Mouse (Mus musculus) lung, embryonic 14.5 days (tissue): ENCODE results near the gene Tex14. TPM values are rescaled to one million over a fixed set of nuclear protein-coding genes. Genes with fewer than 3 reads are reported as not detected.
"Not testable (repeated sequence)": the region's sequence is repeated elsewhere in the genome, so short reads cannot be mapped to it uniquely, and the experiment has no call there.

Source experiments
- ATAC-seq: fragments of 200-750 bp; cut with Nextera tagmentation; 2 replicates; pipeline ENCODE4 v1.8.0; 2017; ENCODE audit warnings: mild to moderate bottlenecking, moderate TSS enrichment, moderate library complexity; ENCODE audit not compliant: insufficient read depth
- DNase-seq: peaks from one replicate; pipeline ENCODE4 v3.0.0-alpha.2; 2015
- H3K27ac ChIP-seq: fragments of 300-500 bp; sonication (generic); 2 replicates; pipeline ENCODE4 v1.5.1; 2014; ENCODE audit warnings: low read depth, mild to moderate bottlenecking, moderate library complexity
- H3K27me3 ChIP-seq: fragments of 300-500 bp; sonication (generic); 2 replicates; pipeline ENCODE4 v1.6.1; 2014; ENCODE audit warnings: low read length, control low read depth; ENCODE audit not compliant: insufficient read depth
- H3K36me3 ChIP-seq: fragments of 300-500 bp; sonication (generic); 2 replicates; pipeline ENCODE4 v1.6.1; 2014; ENCODE audit warnings: control low read depth; ENCODE audit not compliant: insufficient read depth
- H3K4me1 ChIP-seq: fragments of 300-500 bp; sonication (generic); 2 replicates; pipeline ENCODE4 v1.6.1; 2014; ENCODE audit warnings: antibody characterized with exemption, control low read depth; ENCODE audit not compliant: insufficient read depth
- H3K4me2 ChIP-seq: fragments of 300-500 bp; sonication (generic); 2 replicates; pipeline ENCODE4 v1.6.1; 2014; ENCODE audit warnings: mild to moderate bottlenecking
- H3K4me3 ChIP-seq: fragments of 300-500 bp; sonication (generic); 2 replicates; pipeline ENCODE4 v1.5.1; 2014; ENCODE audit warnings: low read depth, low read length
- H3K9ac ChIP-seq: fragments of 300-500 bp; sonication (generic); 2 replicates; pipeline ENCODE4 v1.6.1; 2014
- H3K9me3 ChIP-seq: fragments of 300-500 bp; sonication (generic); 2 replicates; pipeline ENCODE4 v1.6.1; 2016; ENCODE audit warnings: low read depth, low read length, control low read depth
- CTCF ChIP-seq: IDR thresholded peaks from 2 replicates; pipeline ENCODE4 v1.5.1; 2016; ENCODE audit warnings: antibody characterized with exemption, low read depth
- WGBS: fragments of 180-500 bp; shearing (Covaris S2); extraction: QIAGEN DNeasy Blood & Tissue Kit; methylation state at CpG from one replicate; pipeline ENCODE4 v1.1.7; 2014; 5-methylcytosine and 5-hydroxymethylcytosine counted together
- polyA plus RNA-seq: library from polyadenylated mRNA; unstranded; fragments of >200 nt; fragmentation: Nextera tagmentation; extraction: Ambion mirVana; gene quantifications from 2 replicates; pipeline ENCODE4 v1.2.1, GENCODE M21; 2014

The Tex14 gene
- polyA plus RNA-seq, 1 experiment from 2014 or later, result 0.21 TPM

DNA sequence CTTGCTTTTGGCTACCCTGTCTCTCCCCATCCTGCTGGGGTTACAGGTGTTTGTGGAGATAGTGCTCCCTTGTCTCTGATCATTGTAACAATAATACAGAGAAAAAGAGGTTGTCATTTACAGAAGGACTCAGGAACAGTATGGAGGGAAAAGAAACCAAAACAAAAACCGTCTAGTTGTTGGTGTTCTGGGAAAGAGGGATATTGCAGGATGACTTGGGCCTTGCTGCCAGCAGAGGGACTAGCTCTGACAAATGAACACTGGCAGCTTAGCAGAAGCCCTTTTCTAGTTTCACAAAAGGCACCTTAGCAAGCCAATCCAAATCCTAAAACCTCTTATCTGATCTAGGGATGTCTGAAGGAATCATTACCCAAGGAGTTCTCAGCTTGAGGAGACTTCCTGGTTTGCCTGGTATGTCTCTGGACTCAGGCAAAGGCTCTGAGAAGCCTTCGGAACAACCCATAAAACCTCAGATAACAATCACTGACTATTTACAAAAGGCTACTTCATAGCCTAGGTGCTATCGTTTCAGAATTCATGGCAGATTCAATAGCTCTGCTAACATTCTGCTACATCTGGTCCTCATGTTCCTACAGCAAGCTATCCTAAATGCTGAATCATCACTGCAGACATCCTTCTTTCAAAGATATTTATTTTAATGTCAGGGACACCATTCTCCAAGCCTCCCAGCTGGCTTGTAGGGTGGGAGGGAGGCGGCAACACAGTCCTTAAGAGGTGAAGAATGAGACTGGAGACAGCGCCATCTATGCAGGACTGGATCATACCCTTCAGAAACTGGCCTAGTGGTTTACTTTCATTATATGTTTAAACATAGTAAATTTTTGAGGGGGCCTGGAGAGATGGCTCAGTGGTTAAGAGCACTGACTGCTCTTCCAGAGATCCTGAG, 31.7 kb downstream of the Tex14 start:
- ATAC-seq (no peak), DNase-seq (no peak)
- no peak for TF ChIP-seq CTCF
- H3K9me3 ChIP-seq, result no peaks in the 10 kb centered on the region
- H3K27ac ChIP-seq, result no peak overlapping the region
- H3K9ac ChIP-seq, result no peak overlapping the region
- 21% methylated on average over 5 of the region's 5 CpGs for WGBS
- H3K36me3 ChIP-seq, result no peaks in the 10 kb centered on the region
- H3K4me3 ChIP-seq, result no peak overlapping the region
- H3K27me3 ChIP-seq, result no peaks in the 10 kb centered on the region
- no peaks in the 10 kb centered on the region for H3K4me1 ChIP-seq
- H3K4me2 ChIP-seq, result no peak overlapping the region

DNA sequence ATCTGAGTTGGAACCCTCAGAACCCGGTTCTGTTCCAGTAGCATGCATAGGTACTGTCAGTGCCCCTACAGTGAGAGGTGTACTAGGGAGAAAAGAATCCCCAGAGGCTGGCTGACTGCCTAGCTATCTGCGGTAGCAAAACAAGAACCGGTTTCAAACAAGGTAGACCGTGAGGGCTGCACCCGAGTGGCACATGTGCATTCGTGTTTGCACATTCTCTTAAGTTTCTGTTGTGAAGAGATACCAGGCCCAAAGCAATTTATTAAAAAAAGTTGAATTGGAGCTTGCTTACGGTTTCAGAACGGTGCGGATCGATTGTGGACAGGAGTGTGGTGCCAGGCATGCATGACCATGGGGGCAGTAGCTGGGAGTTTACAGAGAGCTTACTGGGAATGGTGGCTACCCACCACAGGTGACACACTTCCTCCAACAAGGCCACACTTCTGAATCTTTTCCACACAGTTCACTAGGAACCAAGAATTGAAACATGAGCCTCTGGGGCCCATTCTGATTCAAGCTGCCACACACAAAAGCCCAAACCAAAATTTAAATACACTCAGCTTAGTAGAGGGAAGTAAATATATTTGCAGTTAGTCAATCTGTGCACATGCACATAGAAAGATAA, 35.0 kb downstream of the Tex14 start:
- H3K9ac ChIP-seq, result no peak overlapping the region
- WGBS, result 81% methylated on average over 10 of the region's 10 CpGs
- ATAC-seq, result no peak
- DNase-seq, result no peak
- TF ChIP-seq CTCF, result no peak
- no peaks in the 10 kb centered on the region for H3K36me3 ChIP-seq
- no peaks in the 10 kb centered on the region for H3K4me1 ChIP-seq
- no peaks in the 10 kb centered on the region for H3K9me3 ChIP-seq
- H3K4me3 ChIP-seq, result no peak overlapping the region
- H3K27me3 ChIP-seq, result no peaks in the 10 kb centered on the region
- no peak overlapping the region for H3K27ac ChIP-seq
- no peak overlapping the region for H3K4me2 ChIP-seq

DNA sequence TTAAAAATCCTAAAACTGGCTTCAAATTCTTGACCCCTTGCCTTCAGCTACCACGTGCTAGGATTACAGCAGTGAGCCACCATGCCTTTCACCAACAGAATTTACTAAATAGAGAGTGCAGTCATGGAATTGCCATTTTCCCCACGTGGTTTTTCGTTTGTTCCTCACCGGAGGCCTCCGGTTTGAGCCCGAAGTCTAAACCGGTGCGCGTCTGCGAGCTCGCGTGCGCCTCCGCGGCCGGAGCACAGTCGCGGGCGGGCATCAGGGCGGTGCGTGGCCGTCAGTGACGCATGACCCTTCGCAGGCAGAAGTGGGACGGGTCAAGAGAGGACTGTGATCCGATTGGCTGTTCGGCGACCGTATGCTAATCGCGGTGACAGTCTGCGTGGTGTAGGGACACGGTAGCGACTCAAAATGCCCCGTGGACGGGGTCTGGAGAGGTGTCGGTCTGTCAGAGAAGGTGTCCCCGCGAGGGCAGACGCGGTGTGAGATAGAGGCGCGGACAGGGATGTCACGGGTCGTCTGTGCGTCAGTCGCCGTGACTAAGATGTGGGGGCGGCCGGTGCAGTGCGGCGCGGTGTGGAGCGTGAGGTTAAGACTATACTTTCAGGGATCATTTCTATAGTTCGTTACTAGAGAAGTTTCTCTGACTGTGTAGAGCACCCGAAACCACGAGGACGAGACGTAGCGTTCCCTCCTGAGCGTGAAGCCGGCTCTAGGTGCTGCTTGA, 37.9 kb downstream of the Tex14 start:
- H3K36me3 ChIP-seq, H3K9me3 ChIP-seq, H3K27me3 ChIP-seq, H3K4me1 ChIP-seq: not testable (repeated sequence)
- H3K4me2 ChIP-seq, result peak overlapping the region; percentile 60
- WGBS, result under 1% methylated on average over 29 of the region's 62 CpGs
- H3K4me3 ChIP-seq, result 0 out of 2 replicates have a peak overlapping the region, but pooled peaks have one; percentile 22
- DNase-seq (peak; percentile 80), ATAC-seq (peak; percentile 98)
- peak overlapping the region; percentile 10; the same call in 1 of the 2 replicates for H3K27ac ChIP-seq
- peak overlapping the region; percentile 30; the same call in 1 of the 2 replicates for H3K9ac ChIP-seq

DNA sequence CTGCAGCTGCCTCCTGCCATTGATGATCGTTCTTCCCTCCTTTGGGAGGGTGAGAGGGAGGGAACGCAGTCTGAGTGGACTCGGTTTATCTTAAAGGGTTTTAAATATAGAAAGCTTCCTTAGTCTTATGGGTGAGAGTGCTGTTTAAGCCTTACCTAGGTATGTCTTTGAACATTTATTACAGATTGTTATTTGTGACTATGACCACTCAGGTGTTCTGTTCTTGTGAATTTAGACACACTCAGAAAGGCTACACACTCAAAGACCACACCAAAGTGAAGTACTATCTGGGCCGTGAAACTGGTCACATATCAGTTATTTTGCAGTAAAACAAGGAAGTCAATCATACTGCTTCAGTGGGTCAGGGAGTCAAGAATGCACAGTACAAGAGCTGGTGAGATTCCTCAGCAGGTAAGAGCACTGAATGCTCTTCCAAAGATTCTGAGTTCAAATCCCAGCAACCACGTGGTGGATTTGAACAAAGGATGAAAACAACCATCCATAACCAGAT, 38.6 kb downstream of the Tex14 start:
- DNase-seq, result peak; percentile 86

DNA sequence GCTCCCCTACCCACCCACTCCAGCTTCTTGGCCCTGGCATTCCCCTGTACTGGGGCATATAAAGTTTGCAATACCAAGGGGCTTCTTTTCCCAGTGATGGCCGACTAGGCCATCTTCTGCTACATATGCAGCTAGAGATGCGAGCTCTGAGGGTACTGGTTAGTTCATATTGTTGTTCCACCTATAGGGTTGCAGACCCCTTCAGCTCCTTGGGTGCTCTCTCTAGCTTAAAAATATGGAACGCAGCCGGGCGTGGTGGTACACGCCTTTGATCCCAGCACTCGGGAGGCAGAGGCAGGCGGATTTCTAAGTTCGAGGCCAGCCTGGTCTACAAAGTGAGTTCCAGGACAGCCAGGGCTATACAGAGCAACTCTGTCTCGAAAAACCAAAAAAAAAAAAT, 39.2 kb downstream of the Tex14 start:
- H3K27me3 ChIP-seq, H3K4me3 ChIP-seq, H3K4me1 ChIP-seq, DNase-seq, H3K9me3 ChIP-seq, H3K4me2 ChIP-seq, ATAC-seq, H3K36me3 ChIP-seq, H3K27ac ChIP-seq, H3K9ac ChIP-seq: not testable (repeated sequence)
- WGBS, result 64% methylated on average over 10 of the region's 10 CpGs

More for the DNA sequence above, 38.6 kb downstream of the Tex14 start:
- no peak overlapping the region for H3K4me2 ChIP-seq
- WGBS, result 0% methylated on average over 5 of the region's 5 CpGs
- H3K27ac ChIP-seq, result peak overlapping the region; percentile 19; the same call in 1 of the 2 replicates
- H3K27me3 ChIP-seq, result no peaks in the 10 kb centered on the region
- H3K36me3 ChIP-seq, result no peaks in the 10 kb centered on the region
- no peaks in the 10 kb centered on the region for H3K9me3 ChIP-seq
- ATAC-seq, result no peak; the same call in 1 of the 2 replicates
- H3K4me1 ChIP-seq, result no peaks in the 10 kb centered on the region
- no peak for TF ChIP-seq CTCF
- no peak overlapping the region for H3K4me3 ChIP-seq
- no peak overlapping the region for H3K9ac ChIP-seq

DNA sequence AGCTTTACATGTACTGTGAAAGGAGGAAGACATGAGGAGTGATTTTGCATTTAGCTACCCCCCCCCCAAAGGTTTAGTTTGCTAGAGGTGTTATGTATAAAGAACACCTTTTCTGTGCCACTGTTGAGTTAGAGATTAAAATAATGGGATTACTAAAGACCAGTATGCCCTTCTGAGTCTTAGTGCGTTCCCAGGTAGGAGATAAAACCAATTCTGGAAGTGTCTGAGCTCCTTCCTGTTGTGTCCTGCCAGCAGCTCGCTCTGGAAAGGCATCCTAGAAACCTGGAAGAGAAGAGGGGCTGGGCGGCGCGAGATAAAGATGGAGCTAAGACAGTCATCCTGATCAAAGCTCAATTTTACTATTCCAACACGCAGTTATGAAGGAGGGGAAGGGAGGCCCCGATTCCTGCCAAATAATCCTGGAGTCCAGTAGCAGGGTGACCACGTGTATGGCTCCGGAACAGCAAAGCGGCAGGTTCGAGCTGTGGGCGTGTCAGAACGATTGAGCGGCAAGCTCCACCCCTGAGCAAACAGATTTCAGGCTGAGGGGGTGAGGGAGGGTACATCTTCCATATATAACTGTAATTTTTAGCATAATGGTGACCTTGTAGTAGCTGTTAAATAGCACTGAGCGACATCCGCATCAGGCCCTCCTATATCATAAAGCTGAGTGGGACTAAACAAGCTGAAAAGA, 40.0 kb downstream of the Tex14 start:
- no peak overlapping the region for H3K4me2 ChIP-seq
- DNase-seq, result no peak

DNA sequence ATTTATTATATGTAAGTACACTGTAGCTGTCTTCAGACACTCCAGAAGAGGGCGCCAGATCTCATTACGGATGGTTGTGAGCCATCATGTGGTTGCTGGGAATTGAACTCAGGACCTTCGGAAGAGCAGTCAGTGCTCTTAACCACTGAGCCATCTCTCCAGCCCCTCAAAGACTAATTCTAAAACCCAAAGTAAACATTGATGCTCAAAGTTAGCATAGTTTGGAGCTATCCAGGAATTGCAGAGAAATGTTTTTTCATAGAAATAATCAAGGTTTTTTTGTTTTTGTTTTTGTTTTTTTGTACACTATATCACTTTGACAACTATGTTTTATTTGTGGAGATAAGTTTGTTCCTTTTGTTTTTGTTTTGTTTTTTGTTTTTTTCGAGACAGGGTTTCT, 40.7 kb downstream of the Tex14 start:
- H3K9me3 ChIP-seq, H3K27me3 ChIP-seq, ATAC-seq, H3K9ac ChIP-seq, H3K4me2 ChIP-seq, H3K4me1 ChIP-seq, H3K36me3 ChIP-seq, DNase-seq, H3K27ac ChIP-seq, H3K4me3 ChIP-seq: not testable (repeated sequence)
- WGBS, result 85% methylated on average over 2 of the region's 4 CpGs

More for the DNA sequence above, 40.0 kb downstream of the Tex14 start:
- no peak for ATAC-seq
- H3K27me3 ChIP-seq, result no peaks in the 10 kb centered on the region
- 6% methylated on average over 16 of the region's 16 CpGs for WGBS
- no peaks in the 10 kb centered on the region for H3K9me3 ChIP-seq
- H3K4me3 ChIP-seq, result no peak overlapping the region
- no peaks in the 10 kb centered on the region for H3K4me1 ChIP-seq
- no peak overlapping the region for H3K9ac ChIP-seq
- H3K27ac ChIP-seq, result no peak overlapping the region
- H3K36me3 ChIP-seq, result no peaks in the 10 kb centered on the region
- no peak for TF ChIP-seq CTCF
